Mouse (Mus musculus): ENCODE results near the gene Cyp2s1. TPM values are rescaled to one million over a fixed set of nuclear protein-coding genes. Genes with fewer than 3 reads are reported as not detected.

Cyp2s1 gene
- total RNA-seq, 2 experiments from 2014 or later = 2.9 to 3.8 TPM

- intact Hi-C loops (cut with DNase I) = no loop called here
- DNase-seq (ENCODE audit: low spot score in 2 of 2) = no peak
Measured at GRCm38 (mm10) chr7:25785752-25786151, 31.0 kb downstream of the Cyp2s1 start.

GRCm38 (mm10) chr7:25784808-25785207 is 31.9 kb downstream of the Cyp2s1 start:
- no peak for DNase-seq (ENCODE audit: low spot score in 2 of 2)
- intact Hi-C loops (cut with DNase I) = no loop called here

DNA sequence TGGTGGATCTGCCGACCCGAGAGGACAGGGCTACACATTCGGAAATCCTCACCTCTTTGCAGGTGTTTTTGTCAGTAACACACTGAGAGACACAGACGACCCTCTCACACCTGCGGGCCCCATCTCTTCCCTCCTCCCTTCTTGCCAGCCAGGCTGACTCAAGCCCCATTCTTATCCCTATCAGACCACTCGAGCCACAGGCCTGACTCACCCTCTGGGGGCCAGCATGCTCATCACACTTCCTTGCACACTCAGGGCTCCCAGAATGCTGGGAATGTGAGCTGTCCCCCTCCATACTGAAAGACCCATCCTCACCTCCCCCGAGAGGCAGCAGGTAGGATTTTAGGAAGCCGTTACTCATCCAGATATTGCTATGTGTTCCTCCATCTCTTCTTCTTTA is 33.0 kb downstream of the Cyp2s1 start:
- DNase-seq (ENCODE audit: low spot score in 2 of 2) = no peak
- intact Hi-C loops (cut with DNase I) = no loop called here

DNA sequence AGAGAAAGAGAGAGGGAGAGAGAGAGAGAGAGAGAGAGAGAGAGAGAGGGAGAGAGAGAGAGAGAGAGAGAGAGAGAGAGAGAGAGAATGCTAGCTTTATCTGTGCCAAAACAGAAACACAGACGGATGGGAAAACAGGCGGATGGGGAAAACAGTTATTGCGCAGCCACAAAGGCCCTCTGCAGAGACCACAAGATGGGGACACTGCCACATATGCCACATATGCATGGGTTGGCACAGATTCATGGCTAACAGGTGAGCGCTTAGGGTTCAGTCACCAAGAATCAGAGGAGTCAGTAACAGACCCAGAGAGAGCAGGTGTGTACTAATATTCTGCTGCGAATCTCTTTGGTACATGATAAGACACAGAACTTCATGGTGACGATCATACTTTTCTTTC is 34.0 kb downstream of the Cyp2s1 start:
- DNase-seq (ENCODE audit: low spot score in 2 of 2) = no peak
- intact Hi-C loops (cut with DNase I) = no loop called here

GRCm38 (mm10) chr7:25781937-25782610 is 34.6 kb downstream of the Cyp2s1 start:
- DNase-seq (ENCODE audit: low spot score in 2 of 2) = no peak
- intact Hi-C loops (cut with DNase I) = no loop called here

- peak; percentile 42 to 49 for DNase-seq (ENCODE audit: low spot score in 2 of 2)
- intact Hi-C loops (cut with DNase I) = no loop called here
Measured at GRCm38 (mm10) chr7:25781321-25781936, 35.3 kb downstream of the Cyp2s1 start.

GRCm38 (mm10) chr7:25780753-25781152 is 36.0 kb downstream of the Cyp2s1 start:
- DNase-seq (ENCODE audit: low spot score in 2 of 2) = no peak

GRCm38 (mm10) chr7:25780021-25780420 is 36.7 kb downstream of the Cyp2s1 start:
- DNase-seq (ENCODE audit: low spot score in 2 of 2) = no peak
- intact Hi-C loops (cut with DNase I) = no loop called here

More at GRCm38 (mm10) chr7:25780753-25781152, 36.0 kb downstream of the Cyp2s1 start:
- intact Hi-C loops (cut with DNase I) = no loop called here

DNA sequence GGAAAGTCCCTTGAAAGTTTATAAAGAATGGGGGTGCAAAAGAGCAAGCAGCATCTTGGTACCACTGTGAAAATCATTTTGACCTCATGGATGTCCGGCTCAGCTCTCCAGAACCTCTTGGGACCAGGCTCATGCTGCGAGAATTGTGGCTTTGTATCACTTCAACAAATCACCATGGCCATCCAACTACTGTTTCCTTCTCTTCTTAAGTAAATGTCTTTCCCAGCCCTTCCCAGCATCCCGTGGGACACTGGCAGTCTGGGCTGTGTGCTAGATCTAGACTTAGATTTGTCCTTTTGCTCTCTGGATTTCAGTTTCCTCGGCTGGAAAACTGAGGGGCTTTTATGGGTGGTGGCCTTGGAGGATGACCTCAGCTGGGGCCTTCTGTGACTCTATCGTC is 48.5 kb downstream of the Cyp2s1 start:
- DNase-seq (ENCODE audit: low spot score in 2 of 2) = no peak
- intact Hi-C loops (cut with DNase I) = no loop called here

GRCm38 (mm10) chr7:25766108-25766507 is 50.6 kb downstream of the Cyp2s1 start:
- intact Hi-C loops (cut with DNase I) = no loop called here
- no peak for DNase-seq (ENCODE audit: low spot score in 2 of 2)

DNA sequence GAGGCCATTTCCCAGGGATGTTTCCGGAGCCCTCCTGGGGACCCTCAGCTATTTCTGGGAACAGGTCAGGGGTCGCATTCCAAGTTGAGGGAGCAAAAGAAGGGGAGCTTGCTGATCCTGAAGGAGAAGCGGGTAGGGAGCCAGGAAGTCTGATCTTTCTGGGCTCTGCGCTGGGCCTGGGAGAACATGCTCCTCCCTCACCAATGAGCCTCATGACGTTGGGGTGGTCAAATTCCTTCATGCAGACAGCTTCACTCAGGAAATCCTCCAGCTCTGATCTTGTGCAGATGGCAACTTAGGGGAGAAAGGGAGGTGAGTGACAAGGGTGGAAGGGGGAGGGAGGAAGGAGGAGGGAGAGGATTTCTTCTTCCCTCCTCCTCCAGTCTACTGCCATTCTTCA is 52.5 kb downstream of the Cyp2s1 start:
- no peak for DNase-seq (ENCODE audit: low spot score in 2 of 2)
- intact Hi-C loops (cut with DNase I) = no loop called here

DNA sequence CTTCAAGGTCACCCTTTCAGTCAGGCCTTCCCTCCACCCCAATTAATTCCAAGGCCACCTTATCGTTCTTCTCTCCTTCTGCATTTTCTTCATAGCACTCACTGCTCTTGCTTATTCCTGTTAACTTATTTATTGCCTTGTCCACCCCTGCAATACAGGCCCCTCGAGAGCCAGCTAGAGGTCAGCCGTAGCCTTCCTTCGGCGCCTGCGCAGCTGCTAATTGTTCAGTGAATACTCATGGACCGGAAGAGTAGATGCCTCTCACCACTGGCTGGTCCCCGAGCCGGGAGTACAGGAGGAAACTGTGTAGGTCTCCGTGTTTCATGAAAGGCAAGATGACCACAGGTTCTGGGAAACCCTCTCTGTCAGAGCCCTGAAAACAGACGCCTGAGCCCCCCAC is 53.0 kb downstream of the Cyp2s1 start:
- no peak for DNase-seq (ENCODE audit: low spot score in 2 of 2)
- intact Hi-C loops (cut with DNase I) = no loop called here

- no peak for DNase-seq (ENCODE audit: low spot score in 2 of 2)
- intact Hi-C loops (cut with DNase I) = no loop called here
Measured at GRCm38 (mm10) chr7:25761354-25761753, 55.4 kb downstream of the Cyp2s1 start.

- peak; percentile 80 to 84 for DNase-seq (ENCODE audit: low spot score in 2 of 2)
- intact Hi-C loops (cut with DNase I) = loop anchor here (1.0 to 5.0 kb wide), 2 partner anchors 49 to 91 kb away; no protein-coding TSS in a partner anchor
Measured at GRCm38 (mm10) chr7:25756011-25756410, 60.7 kb downstream of the Cyp2s1 start.

DNA sequence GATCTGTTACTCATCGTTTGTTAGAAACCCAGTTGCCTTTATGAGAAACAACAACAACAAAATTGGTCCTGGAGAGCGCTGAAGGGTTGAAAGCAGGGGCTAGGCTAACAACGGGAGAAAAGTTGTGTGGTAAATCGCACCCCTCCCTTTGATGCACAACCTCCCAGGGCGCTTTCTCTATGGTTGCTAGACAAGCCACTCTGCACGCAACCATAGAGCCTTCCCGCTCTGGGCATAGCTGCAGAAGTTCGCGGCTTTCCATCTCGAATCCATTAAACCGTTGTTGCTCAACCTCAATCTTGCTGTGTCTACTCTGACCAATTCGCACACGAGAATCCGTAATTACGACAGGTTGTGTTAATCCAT is 61.3 kb downstream of the Cyp2s1 start:
- intact Hi-C loops (cut with DNase I) = loop anchor here (5.0 kb wide), 1 partner anchor 92 kb away; no protein-coding TSS in a partner anchor
- peak in 1 of 2 experiments; percentile 69 for DNase-seq (ENCODE audit: low spot score in 2 of 2)

GRCm38 (mm10) chr7:25754738-25755467 is 61.8 kb downstream of the Cyp2s1 start, which contains the start of gene Hnrnpul1:
Gene Hnrnpul1 (minus strand): TSS chr7:25754757.
- DNase-seq (ENCODE audit: low spot score in 2 of 2) = peak; percentile 100
- intact Hi-C loops (cut with DNase I) = loop anchor here (5.0 kb wide), 1 partner anchor 92 kb away; no protein-coding TSS in a partner anchor

DNA sequence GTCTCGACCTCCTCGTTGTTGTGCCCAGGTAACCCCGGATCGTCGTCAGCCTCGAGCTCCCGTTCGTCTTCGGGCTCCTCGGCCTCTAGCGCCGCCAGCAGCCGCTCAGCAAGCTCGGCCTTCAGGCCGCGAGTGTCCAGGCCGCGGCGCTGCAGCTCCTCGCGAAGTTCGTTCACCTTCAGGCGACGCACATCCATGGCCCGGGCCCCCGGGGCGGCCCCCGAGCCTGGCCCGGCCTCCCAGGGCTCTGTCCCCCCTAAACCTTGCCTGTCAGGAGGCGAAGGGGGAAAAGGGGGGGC is 62.3 kb downstream of the Cyp2s1 start:
- DNase-seq (ENCODE audit: low spot score in 2 of 2) = no peak
- intact Hi-C loops (cut with DNase I) = no loop called here

DNA sequence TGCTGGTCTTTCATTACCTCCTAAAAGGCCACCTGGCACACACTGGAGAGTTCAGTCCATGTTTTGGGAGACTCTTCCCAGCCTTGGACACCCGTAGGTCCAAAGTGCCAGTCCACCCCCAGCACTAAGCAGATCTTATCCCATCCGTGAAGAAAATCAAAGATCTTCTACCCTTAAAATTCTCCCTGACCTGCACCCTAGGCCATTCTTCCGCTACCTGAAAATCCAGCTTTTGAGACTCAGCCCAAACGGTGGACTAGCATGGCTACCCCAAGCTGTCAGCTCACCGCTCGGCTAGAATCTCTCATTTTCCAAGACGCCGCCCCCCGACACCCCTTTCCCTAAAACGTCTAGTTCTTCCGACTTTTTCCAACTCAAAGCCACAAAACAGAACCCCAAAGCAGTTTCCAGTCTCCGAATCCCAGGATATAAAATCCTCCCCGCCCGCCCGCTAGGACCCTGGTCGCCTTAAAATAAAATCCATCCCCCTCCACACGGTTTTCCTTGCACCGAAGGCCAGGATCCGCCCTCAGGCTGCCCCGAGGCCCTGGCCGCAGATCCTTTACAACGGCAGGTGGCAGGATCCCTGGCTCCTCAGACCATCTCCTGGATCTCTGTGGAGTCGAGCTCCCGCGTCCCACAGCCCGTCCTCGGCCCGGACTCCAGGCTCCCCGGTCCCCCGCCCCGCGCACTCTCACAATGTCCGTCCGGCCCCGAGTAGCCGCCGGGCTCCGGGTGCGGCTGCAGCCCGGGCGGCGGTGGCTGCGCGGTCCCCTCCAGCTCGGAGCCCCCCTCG is 62.9 kb downstream of the Cyp2s1 start:
- DNase-seq (ENCODE audit: low spot score in 2 of 2) = no peak
- intact Hi-C loops (cut with DNase I) = no loop called here

DNA sequence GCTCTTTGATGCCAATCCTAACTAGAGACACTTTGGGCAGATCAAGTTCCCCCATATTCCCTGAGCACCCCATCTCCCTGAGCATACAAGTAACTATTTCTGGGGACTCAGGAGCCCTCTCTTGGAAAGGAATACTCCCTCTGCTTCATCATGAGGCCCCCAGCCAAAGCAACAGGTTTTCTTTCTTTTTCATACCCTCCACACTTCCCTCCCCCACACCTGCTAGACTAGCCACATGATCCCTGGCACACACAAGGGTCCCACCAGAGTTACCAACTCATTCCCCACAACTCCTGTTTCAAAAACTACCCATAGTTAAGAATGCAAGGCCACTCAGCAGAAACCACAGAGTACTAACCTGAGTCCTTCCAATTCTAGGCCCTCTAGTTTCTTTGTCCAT is 63.6 kb downstream of the Cyp2s1 start:
- intact Hi-C loops (cut with DNase I) = no loop called here
- no peak for DNase-seq (ENCODE audit: low spot score in 2 of 2)

All from left cerebral cortex, postnatal 36 days (tissue).